Mouse (Mus musculus): ENCODE data around the gene Nrip3. TPM values are rescaled to one million over a fixed set of nuclear protein-coding genes. Genes with fewer than 3 reads are reported as not detected.

The Nrip3 gene
- polyA plus RNA-seq, 1 experiment from 2014 or later: 0.30 TPM

Other genes starting within 250 kb of the Nrip3 start
- 68.7 and 70.7 TPM in 2 replicates for gene St5, start 78.4 kb downstream of the Nrip3 start, polyA plus RNA-seq (2014; fragmentation: Nextera tagmentation; extraction: Ambion mirVana)
- 29.0 and 30.9 TPM in 2 replicates for gene Akip1, start 78.3 kb downstream of the Nrip3 start, polyA plus RNA-seq (2014; fragmentation: Nextera tagmentation; extraction: Ambion mirVana)
- gene BC051019, start 58.2 kb downstream of the Nrip3 start, polyA plus RNA-seq (2014; fragmentation: Nextera tagmentation; extraction: Ambion mirVana): not detected in 2 replicates
- gene Ascl3, start 50.3 kb downstream of the Nrip3 start, polyA plus RNA-seq (2014; fragmentation: Nextera tagmentation; extraction: Ambion mirVana): 0.46 TPM in 1 of 2 replicates, not detected in the other
- 51.3 and 52.2 TPM in 2 replicates for gene Tmem9b, start 29.1 kb downstream of the Nrip3 start, polyA plus RNA-seq (2014; fragmentation: Nextera tagmentation; extraction: Ambion mirVana)
- gene Scube2, start 83.7 kb upstream of the Nrip3 start, polyA plus RNA-seq (2014; fragmentation: Nextera tagmentation; extraction: Ambion mirVana): 1.6 and 1.7 TPM in 2 replicates
- 42.6 and 46.6 TPM in 2 replicates for gene Dennd5a, start 178.4 kb upstream of the Nrip3 start, polyA plus RNA-seq (2014; fragmentation: Nextera tagmentation; extraction: Ambion mirVana)
- gene Tmem41b, start 204.9 kb upstream of the Nrip3 start, polyA plus RNA-seq (2014; fragmentation: Nextera tagmentation; extraction: Ambion mirVana): 61.9 and 62.1 TPM in 2 replicates
- gene Ipo7, start 236.2 kb upstream of the Nrip3 start, polyA plus RNA-seq (2014; fragmentation: Nextera tagmentation; extraction: Ambion mirVana): 18.5 and 20.8 TPM in 2 replicates

Data from intestine, embryonic 14.5 days (tissue).